Comparison of ENCODE assay signal across 8 mouse cellular contexts in the genomic region with DNA sequence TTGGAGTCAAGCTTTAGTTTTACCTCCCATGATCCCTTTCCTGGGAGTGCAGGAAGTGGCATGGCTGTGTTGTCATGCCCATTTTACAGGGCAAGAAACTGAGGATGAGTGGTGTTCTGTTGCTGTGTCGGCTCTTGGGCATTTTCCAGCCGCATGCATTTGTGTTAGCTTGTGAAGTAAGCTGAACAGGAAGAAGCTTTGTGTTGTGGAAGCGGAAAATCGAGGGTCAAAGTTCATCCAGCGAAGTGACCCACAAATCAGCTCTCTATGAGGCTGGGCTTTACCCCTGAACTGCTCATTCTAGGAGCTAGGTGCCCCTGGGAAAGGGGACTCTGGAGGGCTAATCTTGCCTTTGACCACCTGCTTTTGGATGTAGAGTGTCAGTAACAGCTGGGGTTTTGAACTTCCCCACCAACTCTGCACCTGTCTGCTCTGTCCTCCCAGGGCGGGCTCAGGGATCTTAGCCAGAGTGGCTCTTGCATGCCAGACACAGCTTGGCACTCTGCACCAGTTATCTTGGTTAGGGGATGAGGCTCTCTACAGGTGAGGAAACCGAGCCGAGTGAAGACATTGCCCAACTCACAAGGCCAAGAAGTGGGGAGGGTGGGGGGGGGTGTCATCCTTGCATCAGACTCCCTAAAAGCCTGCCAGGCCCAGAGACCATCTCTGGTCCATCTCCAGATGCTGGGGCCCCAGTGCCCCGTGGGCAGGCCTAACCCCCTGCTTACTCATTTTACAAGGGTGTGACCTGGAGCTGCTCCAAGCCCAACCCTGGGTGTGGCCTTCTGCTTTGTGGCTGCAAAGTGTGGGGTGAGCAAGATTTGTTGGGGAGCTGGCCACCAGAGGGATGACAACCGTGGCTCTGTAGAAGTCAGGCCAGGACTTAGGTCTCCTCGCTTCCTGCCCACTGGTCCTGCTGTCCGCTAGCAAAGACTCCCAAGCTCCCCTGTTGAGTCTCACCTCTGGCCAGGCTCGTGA. TPM values are rescaled to one million over a fixed set of nuclear protein-coding genes. Genes with fewer than 3 reads are reported as not detected.
DNase-seq lines count a peak whose midpoint lies in the region; ATAC-seq lines count a peak whose summit lies in the region.

No protein-coding gene starts in this region.

- H3K9ac ChIP-seq in neural tube, embryonic 11.5 days (ENCODE audit: low read length), result no peak overlapping the region; the same call in 1 of the 2 replicates
- no peak overlapping the region; the same call in 1 of the 2 replicates for H3K9ac ChIP-seq in embryonic facial prominence, embryonic 15.5 days
- peak overlapping the region; percentile 53; the same call in 1 of the 2 replicates for H3K9ac ChIP-seq in limb, embryonic 13.5 days
- H3K9ac ChIP-seq in midbrain, embryonic 14.5 days (replicated peaks; ENCODE audit: low read length), result no peak overlapping the region

- no peaks in the 10 kb centered on the region; the same call in 1 of the 2 replicates for H3K36me3 ChIP-seq in neural tube, embryonic 11.5 days (ENCODE audit: control insufficient read depth, insufficient read depth, low read length)
- H3K36me3 ChIP-seq in embryonic facial prominence, embryonic 15.5 days, result no peaks in the 10 kb centered on the region
- H3K36me3 ChIP-seq in limb, embryonic 13.5 days, result no peaks in the 10 kb centered on the region
- H3K36me3 ChIP-seq in midbrain, embryonic 14.5 days (ENCODE audit: control insufficient read depth, insufficient read depth, low read length), result no peaks in the 10 kb centered on the region

- no peaks in the 10 kb centered on the region for H3K27me3 ChIP-seq in neural tube, embryonic 11.5 days (ENCODE audit: control insufficient read depth, insufficient read depth, low read length)
- no peaks in the 10 kb centered on the region for H3K27me3 ChIP-seq in embryonic facial prominence, embryonic 15.5 days
- H3K27me3 ChIP-seq in limb, embryonic 13.5 days, result no peaks in the 10 kb centered on the region
- H3K27me3 ChIP-seq in midbrain, embryonic 14.5 days (ENCODE audit: control insufficient read depth, insufficient read depth, low read length), result no peaks in the 10 kb centered on the region

- DNase-seq in neural tube, embryonic 11.5 days (ENCODE audit: low spot score), result no peak
- DNase-seq in neural tube, embryonic 10.5 days (ENCODE audit: extremely low spot score, low spot score), result no peak
- no peak for DNase-seq in midbrain, embryonic 14.5 days
- DNase-seq in testis, postnatal 14 days (ENCODE audit: low spot score), result no peak
- no peak for DNase-seq in left cerebral cortex, postnatal 4 days
- no peak for DNase-seq in yolk sac, embryonic 10.5 days (ENCODE audit: low spot score)

- H3K4me3 ChIP-seq in neural tube, embryonic 11.5 days (ENCODE audit: low read depth, low read length), result peak overlapping the region; percentile 81; the same call in 1 of the 2 replicates
- H3K4me3 ChIP-seq in embryonic facial prominence, embryonic 15.5 days (replicated peaks), result peak overlapping the region; percentile 67
- H3K4me3 ChIP-seq in limb, embryonic 13.5 days, result peak overlapping the region; percentile 74
- H3K4me3 ChIP-seq in midbrain, embryonic 14.5 days (replicated peaks; ENCODE audit: low read depth, low read length), result no peak overlapping the region

- 66% methylated on average over 13 of the region's 13 CpGs for WGBS in neural tube, embryonic 11.5 days
- 52% methylated on average over 13 of the region's 13 CpGs for WGBS in embryonic facial prominence, embryonic 15.5 days
- WGBS in limb, embryonic 13.5 days, result 77% methylated on average over 13 of the region's 13 CpGs
- 61% methylated on average over 13 of the region's 13 CpGs for WGBS in midbrain, embryonic 14.5 days

- H3K4me1 ChIP-seq in neural tube, embryonic 11.5 days (ENCODE audit: control insufficient read depth, insufficient read depth, low read length), result peaks cover 20% of the 10 kb centered on the region
- H3K4me1 ChIP-seq in embryonic facial prominence, embryonic 15.5 days, result peaks cover 64% of the 10 kb centered on the region
- peaks cover 58% of the 10 kb centered on the region for H3K4me1 ChIP-seq in limb, embryonic 13.5 days
- peaks cover 16% of the 10 kb centered on the region; the same call in 1 of the 2 replicates for H3K4me1 ChIP-seq in midbrain, embryonic 14.5 days (ENCODE audit: control insufficient read depth, insufficient read depth, low read length)

- peak overlapping the region; percentile 100 for H3K4me2 ChIP-seq in neural tube, embryonic 11.5 days (ENCODE audit: low read depth)
- peak overlapping the region; percentile 98 for H3K4me2 ChIP-seq in embryonic facial prominence, embryonic 15.5 days (replicated peaks)
- H3K4me2 ChIP-seq in limb, embryonic 13.5 days (replicated peaks), result peak overlapping the region; percentile 99
- H3K4me2 ChIP-seq in midbrain, embryonic 14.5 days (ENCODE audit: low read length), result 0 out of 2 replicates have a peak overlapping the region, but pooled peaks have one; percentile 100

- intact Hi-C loops in left cerebral cortex, postnatal 4 days (cut with DNase I), result no loop called here

- H3K9me3 ChIP-seq in neural tube, embryonic 11.5 days (ENCODE audit: control insufficient read depth, low read length), result no peaks in the 10 kb centered on the region
- no peaks in the 10 kb centered on the region for H3K9me3 ChIP-seq in embryonic facial prominence, embryonic 15.5 days (replicated peaks)
- no peaks in the 10 kb centered on the region for H3K9me3 ChIP-seq in limb, embryonic 13.5 days
- no peaks in the 10 kb centered on the region for H3K9me3 ChIP-seq in midbrain, embryonic 14.5 days (ENCODE audit: control insufficient read depth, low read length)

- no peak overlapping the region for H3K27ac ChIP-seq in neural tube, embryonic 11.5 days (ENCODE audit: low read depth, low read length)
- H3K27ac ChIP-seq in embryonic facial prominence, embryonic 15.5 days (replicated peaks), result peak overlapping the region; percentile 60
- H3K27ac ChIP-seq in limb, embryonic 13.5 days, result no peak overlapping the region
- H3K27ac ChIP-seq in midbrain, embryonic 14.5 days (replicated peaks; ENCODE audit: low read depth, low read length), result no peak overlapping the region

- no peak for ATAC-seq in neural tube, embryonic 11.5 days (ENCODE audit: insufficient read depth, low FRiP score, low TSS enrichment)
- ATAC-seq in embryonic facial prominence, embryonic 15.5 days (ENCODE audit: insufficient number of reproducible peaks, low FRiP score, low TSS enrichment, low read depth), result no peak
- ATAC-seq in limb, embryonic 13.5 days (ENCODE audit: low FRiP score, low read depth), result no peak
- ATAC-seq in midbrain, embryonic 14.5 days (ENCODE audit: low FRiP score, low TSS enrichment), result no peak

RNA-seq across cellular contexts. Expression of a gene that starts 2.3 kb away (rescaled TPM):
- polyA plus RNA-seq in neural tube, embryonic 11.5 days (2014; fragmentation: Nextera tagmentation; extraction: Ambion mirVana), result 7.2 and 7.6 TPM in 2 replicates
- polyA plus RNA-seq in embryonic facial prominence, embryonic 15.5 days (2015; fragmentation: Nextera tagmentation; extraction: Ambion mirVana), result 10.1 and 12.5 TPM in 2 replicates
- polyA plus RNA-seq in limb, embryonic 13.5 days (2015; fragmentation: Nextera tagmentation; extraction: Ambion mirVana), result 7.9 and 8.7 TPM in 2 replicates
- polyA plus RNA-seq in midbrain, embryonic 14.5 days (2014; fragmentation: Nextera tagmentation; extraction: Ambion mirVana), result 1.2 and 1.7 TPM in 2 replicates
- total RNA-seq in left cerebral cortex, postnatal 4 days (2021), result 1 to 10 TPM; 1.4 to 1.5 TPM

RNA-seq across cellular contexts. Expression of a gene that starts 31.2 kb away (rescaled TPM):
- polyA plus RNA-seq in neural tube, embryonic 11.5 days (2014; fragmentation: Nextera tagmentation; extraction: Ambion mirVana), result 440 and 470 TPM in 2 replicates
- 432 and 441 TPM in 2 replicates for polyA plus RNA-seq in embryonic facial prominence, embryonic 15.5 days (2015; fragmentation: Nextera tagmentation; extraction: Ambion mirVana)
- polyA plus RNA-seq in limb, embryonic 13.5 days (2015; fragmentation: Nextera tagmentation; extraction: Ambion mirVana), result 736 and 770 TPM in 2 replicates
- 108 and 140 TPM in 2 replicates for polyA plus RNA-seq in midbrain, embryonic 14.5 days (2014; fragmentation: Nextera tagmentation; extraction: Ambion mirVana)
- total RNA-seq in left cerebral cortex, postnatal 4 days (2021), result 10 to 100 TPM; 50.9 to 52.7 TPM

RNA-seq across cellular contexts. Expression of a gene that starts 31.7 kb away (rescaled TPM):
- polyA plus RNA-seq in neural tube, embryonic 11.5 days (2014; fragmentation: Nextera tagmentation; extraction: Ambion mirVana), result 6.9 and 7.5 TPM in 2 replicates
- polyA plus RNA-seq in embryonic facial prominence, embryonic 15.5 days (2015; fragmentation: Nextera tagmentation; extraction: Ambion mirVana), result 13.3 and 14.1 TPM in 2 replicates
- 15.1 and 16.4 TPM in 2 replicates for polyA plus RNA-seq in limb, embryonic 13.5 days (2015; fragmentation: Nextera tagmentation; extraction: Ambion mirVana)
- 1.8 and 3.4 TPM in 2 replicates for polyA plus RNA-seq in midbrain, embryonic 14.5 days (2014; fragmentation: Nextera tagmentation; extraction: Ambion mirVana)
- 1 to 10 TPM; 4.2 to 4.9 TPM for total RNA-seq in left cerebral cortex, postnatal 4 days (2021)
